Mouse (Mus musculus): Measurements from ENCODE around the gene Ccdc162. TPM values are rescaled to one million over a fixed set of nuclear protein-coding genes. Genes with fewer than 3 reads are reported as not detected.

Ccdc162 gene
- polyA plus RNA-seq, 1 experiment from 2014 or later: 0.71 TPM

GRCm38 (mm10) chr10:41575451-41576327 lies 140.7 kb downstream of the Ccdc162 start:
- Histone ChIP-seq H3K27ac (no peak overlapping the region), H3K4me2 (no peak overlapping the region), H3K9ac (replicated peaks) (no peak overlapping the region), H3K9me3 (no peaks in the 10 kb centered on the region), H3K4me3 (replicated peaks) (no peak overlapping the region), H3K4me1 (replicated peaks) (peaks cover 4% of the 10 kb centered on the region), H3K36me3 (no peaks in the 10 kb centered on the region), H3K27me3 (no peaks in the 10 kb centered on the region)
- no peak for ATAC-seq (ENCODE audit: insufficient number of reproducible peaks, insufficient read depth, low FRiP score, low TSS enrichment, low read depth)
- 57% methylated on average over 8 of the region's 8 CpGs for WGBS

GRCm38 (mm10) chr10:41573190-41573589 lies 143.2 kb downstream of the Ccdc162 start:
- WGBS: 15% methylated on average over 6 of the region's 6 CpGs
- Histone ChIP-seq H3K9ac (replicated peaks) (no peak overlapping the region), H3K4me1 (replicated peaks) (peaks cover 4% of the 10 kb centered on the region), H3K9me3 (no peaks in the 10 kb centered on the region), H3K27me3 (no peaks in the 10 kb centered on the region), H3K4me2 (no peak overlapping the region), H3K27ac (no peak overlapping the region), H3K4me3 (replicated peaks) (no peak overlapping the region), H3K36me3 (no peaks in the 10 kb centered on the region)
- ATAC-seq (ENCODE audit: insufficient number of reproducible peaks, insufficient read depth, low FRiP score, low TSS enrichment, low read depth): no peak

GRCm38 (mm10) chr10:41572274-41572673 lies 144.2 kb downstream of the Ccdc162 start:
- no peaks in the 10 kb centered on the region for H3K27me3 ChIP-seq
- H3K36me3 ChIP-seq: no peaks in the 10 kb centered on the region
- no peak for ATAC-seq (ENCODE audit: insufficient number of reproducible peaks, insufficient read depth, low FRiP score, low TSS enrichment, low read depth)
- 79% methylated on average over 4 of the region's 4 CpGs for WGBS
- no peak overlapping the region for H3K4me3 ChIP-seq (replicated peaks)
- no peak overlapping the region for H3K27ac ChIP-seq
- H3K9me3 ChIP-seq: no peaks in the 10 kb centered on the region
- H3K4me2 ChIP-seq: no peak overlapping the region
- H3K4me1 ChIP-seq (replicated peaks): peaks cover 4% of the 10 kb centered on the region
- H3K9ac ChIP-seq (replicated peaks): no peak overlapping the region

- no peak overlapping the region for H3K27ac ChIP-seq
- no peaks in the 10 kb centered on the region for H3K36me3 ChIP-seq
- ATAC-seq (ENCODE audit: insufficient number of reproducible peaks, insufficient read depth, low FRiP score, low TSS enrichment, low read depth): no peak
- H3K9me3 ChIP-seq: no peaks in the 10 kb centered on the region
- no peak overlapping the region for H3K4me3 ChIP-seq (replicated peaks)
- WGBS: 79% methylated on average over 4 of the region's 4 CpGs
- H3K4me2 ChIP-seq: no peak overlapping the region
- H3K4me1 ChIP-seq (replicated peaks): peaks cover 8% of the 10 kb centered on the region
- no peak overlapping the region for H3K9ac ChIP-seq (replicated peaks)
- H3K27me3 ChIP-seq: no peaks in the 10 kb centered on the region
These were observed 145.4 kb downstream of the Ccdc162 start for GRCm38 (mm10) chr10:41571065-41571464.

- Histone ChIP-seq H3K27ac (no peak overlapping the region), H3K4me1 (replicated peaks) (peaks cover 7% of the 10 kb centered on the region), H3K4me3 (replicated peaks) (no peak overlapping the region), H3K27me3 (no peaks in the 10 kb centered on the region), H3K9me3 (no peaks in the 10 kb centered on the region), H3K9ac (replicated peaks) (no peak overlapping the region), H3K36me3 (no peaks in the 10 kb centered on the region), H3K4me2 (no peak overlapping the region)
- ATAC-seq (ENCODE audit: insufficient number of reproducible peaks, insufficient read depth, low FRiP score, low TSS enrichment, low read depth): no peak
- 37% methylated on average over 3 of the region's 3 CpGs for WGBS
These were observed 148.1 kb downstream of the Ccdc162 start for GRCm38 (mm10) chr10:41568306-41568705.

GRCm38 (mm10) chr10:41565141-41565540 lies 151.3 kb downstream of the Ccdc162 start:
- 29% methylated on average over 5 of the region's 5 CpGs for WGBS
- Histone ChIP-seq H3K27me3 (no peaks in the 10 kb centered on the region), H3K9me3 (peaks cover 10% of the 10 kb centered on the region), H3K4me1 (replicated peaks) (0 out of 2 replicates have a peak, but pooled peaks cover 4% of the 10 kb centered on the region), H3K4me3 (replicated peaks) (no peak overlapping the region), H3K27ac (no peak overlapping the region), H3K36me3 (no peaks in the 10 kb centered on the region), H3K9ac (replicated peaks) (no peak overlapping the region), H3K4me2 (no peak overlapping the region)
- no peak for ATAC-seq (ENCODE audit: insufficient number of reproducible peaks, insufficient read depth, low FRiP score, low TSS enrichment, low read depth)

GRCm38 (mm10) chr10:41561701-41562395 lies 154.6 kb downstream of the Ccdc162 start:
- H3K4me3 ChIP-seq (replicated peaks): no peak overlapping the region
- no peak overlapping the region for H3K4me2 ChIP-seq
- no peak overlapping the region for H3K9ac ChIP-seq (replicated peaks)
- ATAC-seq (ENCODE audit: insufficient number of reproducible peaks, insufficient read depth, low FRiP score, low TSS enrichment, low read depth): no peak
- H3K36me3 ChIP-seq: no peaks in the 10 kb centered on the region
- H3K27me3 ChIP-seq: no peaks in the 10 kb centered on the region
- 93% methylated on average over 10 of the region's 10 CpGs for WGBS
- H3K4me1 ChIP-seq (replicated peaks): 0 out of 2 replicates have a peak, but pooled peaks cover 3% of the 10 kb centered on the region
- H3K27ac ChIP-seq: no peak overlapping the region
- H3K9me3 ChIP-seq: peaks cover 15% of the 10 kb centered on the region

GRCm38 (mm10) chr10:41558401-41558800 lies 158.0 kb downstream of the Ccdc162 start:
- peaks cover 15% of the 10 kb centered on the region for H3K9me3 ChIP-seq
- H3K27ac ChIP-seq: no peak overlapping the region
- H3K27me3 ChIP-seq: no peaks in the 10 kb centered on the region; the same call in 1 of the 2 replicates
- peaks cover 4% of the 10 kb centered on the region for H3K4me1 ChIP-seq (replicated peaks)
- WGBS: 98% methylated on average over 1 of the region's 1 CpGs
- no peak overlapping the region for H3K9ac ChIP-seq (replicated peaks)
- ATAC-seq (ENCODE audit: insufficient number of reproducible peaks, insufficient read depth, low FRiP score, low TSS enrichment, low read depth): no peak
- H3K4me2 ChIP-seq: no peak overlapping the region
- no peak overlapping the region for H3K4me3 ChIP-seq (replicated peaks)
- H3K36me3 ChIP-seq: no peaks in the 10 kb centered on the region

- no peak overlapping the region for H3K4me2 ChIP-seq
- 0 out of 2 replicates have a peak, but pooled peaks cover 5% of the 10 kb centered on the region for H3K9me3 ChIP-seq
- WGBS: 81% methylated on average over 3 of the region's 3 CpGs
- no peak overlapping the region for H3K4me3 ChIP-seq (replicated peaks)
- H3K27me3 ChIP-seq: no peaks in the 10 kb centered on the region; the same call in 1 of the 2 replicates
- H3K36me3 ChIP-seq: no peaks in the 10 kb centered on the region
- H3K4me1 ChIP-seq (replicated peaks): peaks cover 27% of the 10 kb centered on the region
- H3K9ac ChIP-seq (replicated peaks): no peak overlapping the region
- ATAC-seq (ENCODE audit: insufficient number of reproducible peaks, insufficient read depth, low FRiP score, low TSS enrichment, low read depth): no peak
- no peak overlapping the region for H3K27ac ChIP-seq
These were observed 161.4 kb downstream of the Ccdc162 start for GRCm38 (mm10) chr10:41555081-41555480.

- H3K9me3 ChIP-seq: peaks cover 6% of the 10 kb centered on the region
- H3K36me3 ChIP-seq: no peaks in the 10 kb centered on the region
- H3K9ac ChIP-seq (replicated peaks): no peak overlapping the region
- H3K27ac ChIP-seq: peak overlapping the region; percentile 69; the same call in 1 of the 2 replicates
- 68% methylated on average over 4 of the region's 4 CpGs for WGBS
- peaks cover 27% of the 10 kb centered on the region for H3K4me1 ChIP-seq (replicated peaks)
- no peak overlapping the region for H3K4me3 ChIP-seq (replicated peaks)
- no peak for ATAC-seq (ENCODE audit: insufficient number of reproducible peaks, insufficient read depth, low FRiP score, low TSS enrichment, low read depth)
- H3K4me2 ChIP-seq: no peak overlapping the region
- no peaks in the 10 kb centered on the region; the same call in 1 of the 2 replicates for H3K27me3 ChIP-seq
These were observed 162.7 kb downstream of the Ccdc162 start for GRCm38 (mm10) chr10:41553711-41554110.

- ATAC-seq (ENCODE audit: insufficient number of reproducible peaks, insufficient read depth, low FRiP score, low TSS enrichment, low read depth): peak; percentile 80
- Histone ChIP-seq H3K27me3 (no peaks in the 10 kb centered on the region; the same call in 1 of the 2 replicates), H3K4me2 (no peak overlapping the region), H3K9me3 (peaks cover 9% of the 10 kb centered on the region), H3K27ac (peak overlapping the region; percentile 69), H3K4me3 (replicated peaks) (no peak overlapping the region), H3K4me1 (replicated peaks) (peaks cover 27% of the 10 kb centered on the region), H3K36me3 (no peaks in the 10 kb centered on the region), H3K9ac (replicated peaks) (no peak overlapping the region)
- 26% methylated on average over 14 of the region's 14 CpGs for WGBS
These were observed 163.4 kb downstream of the Ccdc162 start for GRCm38 (mm10) chr10:41552847-41553589.

All from limb, embryonic 12.5 days (tissue).